Mouse (Mus musculus) thymus, postnatal 25 days (tissue): ENCODE results near the gene Wipf3.

ENCODE experiments used
- DNase-seq: peaks from one replicate; pipeline ENCODE4 v3.0.0; 2022

Gene Wipf3

DNA sequence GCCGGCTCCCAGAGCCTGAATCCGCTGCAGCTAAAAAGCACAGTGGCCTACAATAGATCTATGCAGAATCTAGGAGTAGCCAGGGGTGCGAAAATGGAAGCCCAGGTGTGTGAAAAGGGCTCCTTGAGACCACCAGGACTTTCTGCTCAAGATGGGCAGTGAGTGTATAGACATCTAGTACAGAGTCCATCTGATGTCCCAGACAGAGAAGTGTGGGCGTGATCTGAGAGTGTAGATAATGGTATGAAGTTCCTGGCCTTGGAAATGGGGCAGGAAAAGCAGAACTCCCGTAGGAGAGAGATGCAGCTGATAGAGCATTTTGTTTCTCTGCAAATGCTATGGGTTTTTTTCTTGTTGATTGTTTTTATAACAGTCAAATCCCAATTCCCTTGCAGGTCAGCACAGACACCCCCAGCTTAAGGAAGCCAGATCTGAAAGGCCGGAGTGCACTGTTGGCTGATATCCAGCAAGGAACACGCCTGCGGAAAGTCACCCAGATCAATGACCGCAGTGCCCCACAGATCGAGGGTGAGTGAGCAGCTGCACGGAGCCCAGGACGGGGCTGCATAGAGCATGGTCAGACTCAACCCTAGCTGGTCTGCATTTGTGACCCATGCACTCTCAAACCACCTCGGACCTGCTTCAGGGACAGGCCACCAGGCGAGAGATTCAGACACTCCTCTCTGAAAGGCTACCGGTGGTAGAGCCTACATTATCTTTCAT is 52.1 kb downstream of the Wipf3 start:
- DNase-seq = no peak

DNA sequence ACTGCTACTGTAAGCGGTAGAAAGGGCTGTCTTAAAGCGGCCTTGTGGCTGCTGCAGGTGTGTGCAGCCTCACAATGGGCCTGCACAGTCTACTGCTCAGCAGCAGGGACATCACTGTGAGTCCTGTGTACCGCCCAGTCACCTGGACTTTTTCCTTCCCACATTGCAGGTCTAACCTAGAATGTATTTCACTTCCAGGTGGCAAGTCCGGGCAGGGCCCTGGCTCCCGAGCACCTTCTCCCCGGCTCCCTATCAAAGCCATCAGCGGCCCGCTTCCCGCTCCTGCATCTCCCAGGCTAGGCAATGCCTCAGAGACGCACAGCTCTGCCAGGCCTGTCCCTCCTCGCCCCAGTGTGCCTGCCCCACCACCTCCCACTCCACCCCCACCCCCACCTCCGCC is 55.6 kb downstream of the Wipf3 start:
- DNase-seq = no peak

DNA sequence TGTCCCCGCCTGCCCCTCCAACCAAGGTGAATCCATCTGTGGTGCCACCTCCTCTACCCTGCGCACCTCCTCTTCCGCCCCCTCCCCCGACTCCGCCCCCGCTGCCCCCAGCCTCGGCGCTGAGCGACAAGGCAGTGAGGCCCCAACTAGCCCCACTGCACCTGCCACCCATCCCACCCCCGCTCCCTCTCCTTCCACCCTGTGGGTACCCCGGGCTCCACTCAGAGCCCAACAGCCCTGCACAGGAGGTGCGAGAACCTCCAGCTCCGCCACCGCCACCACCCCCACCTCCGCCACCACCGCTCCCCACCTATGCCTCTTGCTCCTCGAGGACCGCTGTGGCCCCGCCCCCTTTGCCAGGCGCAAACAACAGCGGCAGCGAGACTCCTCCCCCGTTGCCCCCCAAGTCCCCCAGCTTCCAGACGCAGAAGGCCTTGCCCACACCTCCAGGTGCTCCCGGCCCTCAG is 56.1 kb downstream of the Wipf3 start:
- DNase-seq = peak; percentile 55

DNA sequence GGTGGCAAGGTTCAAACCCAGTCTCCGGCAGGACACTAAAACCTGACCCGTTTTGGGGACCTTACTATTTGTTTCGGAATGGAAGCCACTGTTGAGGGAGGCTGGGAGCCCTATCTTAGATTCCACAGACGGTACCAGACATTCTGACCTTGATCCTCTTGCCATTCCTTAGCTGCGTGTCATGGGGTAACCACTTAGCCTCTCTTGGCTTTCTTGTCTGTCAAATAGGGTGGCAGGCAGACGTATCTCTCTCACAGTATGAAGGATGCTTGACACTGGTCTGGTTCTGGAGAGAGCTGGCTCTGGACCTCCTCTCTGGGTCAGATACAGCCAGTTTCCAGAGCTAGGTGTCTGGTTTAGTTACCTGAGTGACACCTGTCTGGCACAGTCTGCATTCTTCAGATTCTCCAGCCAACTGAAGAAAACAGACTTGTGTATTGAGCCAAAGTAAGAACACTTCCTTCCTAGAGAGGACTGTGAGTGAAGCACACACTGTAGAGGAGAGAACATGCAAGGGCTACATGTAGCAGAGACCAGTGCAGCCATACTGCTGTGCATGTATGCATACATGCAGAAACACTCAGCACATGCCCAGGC is 56.7 kb downstream of the Wipf3 start:
- no peak for DNase-seq

DNA sequence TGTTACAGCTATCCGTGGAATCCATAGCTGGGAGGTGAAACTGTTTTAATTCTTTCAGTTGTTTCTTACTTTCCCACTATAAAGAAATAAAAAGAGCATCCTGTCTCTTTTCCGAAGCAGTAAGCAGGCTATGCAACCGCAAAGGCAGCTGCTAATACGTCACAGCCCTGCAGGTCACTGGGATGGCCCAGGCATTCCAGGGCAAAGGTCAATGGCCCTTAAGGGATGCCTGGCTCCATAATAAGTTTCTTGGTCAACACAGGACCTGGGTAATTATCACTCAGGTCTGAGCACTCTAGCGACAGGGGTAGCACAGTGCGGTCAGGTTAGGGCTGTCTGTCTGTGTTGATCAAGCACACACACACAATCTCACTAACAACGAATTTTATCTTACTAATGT is 61.7 kb downstream of the Wipf3 start:
- DNase-seq = no peak

DNA sequence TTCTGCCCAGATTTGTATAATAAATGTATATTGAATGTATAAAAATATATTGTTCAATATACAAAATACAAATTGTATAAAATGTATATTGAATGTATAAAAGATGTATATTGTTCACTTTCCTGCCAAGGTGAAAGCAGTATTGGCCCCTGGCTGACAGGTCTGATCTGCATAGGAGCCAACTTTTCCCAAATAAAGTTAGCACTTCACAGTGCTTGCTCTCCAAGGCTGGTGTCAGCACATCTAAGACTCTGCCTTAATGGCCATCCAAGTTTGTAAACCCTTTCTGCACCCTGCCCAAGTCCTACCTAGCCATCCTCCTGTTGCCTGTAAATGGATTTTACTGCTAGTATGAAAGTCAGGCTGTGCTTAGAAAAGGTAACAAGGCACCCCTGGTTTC is 64.7 kb downstream of the Wipf3 start:
- no peak for DNase-seq

DNA sequence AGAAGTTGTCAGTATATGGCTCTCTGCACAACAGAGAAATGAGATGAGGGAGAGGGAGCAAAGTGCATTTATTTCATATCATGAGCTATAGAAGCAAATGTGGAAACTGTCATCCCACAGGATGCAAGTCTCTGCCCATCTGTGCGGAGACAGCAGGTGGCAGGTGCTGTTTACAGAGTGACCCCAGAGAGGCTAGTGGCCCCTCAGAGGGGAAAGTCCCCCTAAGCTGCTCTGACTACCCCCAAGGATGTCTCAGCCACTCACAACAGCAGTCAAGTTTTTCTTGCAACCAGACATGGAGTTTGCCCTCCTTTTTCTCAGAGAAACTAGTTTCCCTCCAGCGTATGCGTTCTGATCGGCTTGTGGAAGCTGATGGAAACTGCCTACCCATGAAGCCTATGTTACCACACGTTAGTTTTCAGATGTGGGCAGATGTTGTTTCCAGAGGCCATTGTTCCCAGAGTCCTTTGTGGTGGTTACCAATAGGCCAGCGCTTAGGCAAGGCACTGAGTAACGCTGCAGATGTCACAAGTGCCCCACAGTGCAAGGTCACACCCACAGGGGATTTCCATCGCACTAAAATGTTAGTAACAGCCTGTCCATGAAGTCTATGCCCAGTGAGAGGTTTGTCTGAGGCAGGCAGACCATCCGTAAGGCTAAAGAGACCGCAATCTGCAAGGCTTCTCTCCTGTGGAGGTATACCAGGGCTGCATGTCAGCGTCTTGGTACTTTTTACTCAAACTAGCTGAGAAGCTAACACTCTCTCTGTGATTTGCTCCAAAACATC is 65.4 kb downstream of the Wipf3 start:
- no peak for DNase-seq

DNA sequence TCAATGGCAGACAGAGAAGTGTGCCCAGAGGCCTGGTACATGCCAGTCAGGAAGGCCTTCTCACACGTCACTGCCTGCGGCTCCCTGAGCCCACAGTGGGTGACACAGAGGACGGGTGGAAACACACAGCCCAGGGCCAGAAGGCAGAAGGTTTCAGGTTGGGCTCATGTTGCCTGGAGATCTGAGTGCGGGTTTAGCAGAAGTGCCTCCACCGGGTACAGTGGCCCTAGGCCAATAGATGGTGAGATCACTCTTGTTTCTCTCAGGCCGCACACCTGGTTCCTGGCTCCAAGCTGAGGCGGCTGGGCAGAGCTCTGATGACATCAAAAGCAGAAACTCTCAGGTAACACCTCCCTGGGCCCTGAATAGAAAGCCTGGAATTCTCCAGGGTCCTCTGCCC is 66.8 kb downstream of the Wipf3 start:
- DNase-seq = no peak

DNA sequence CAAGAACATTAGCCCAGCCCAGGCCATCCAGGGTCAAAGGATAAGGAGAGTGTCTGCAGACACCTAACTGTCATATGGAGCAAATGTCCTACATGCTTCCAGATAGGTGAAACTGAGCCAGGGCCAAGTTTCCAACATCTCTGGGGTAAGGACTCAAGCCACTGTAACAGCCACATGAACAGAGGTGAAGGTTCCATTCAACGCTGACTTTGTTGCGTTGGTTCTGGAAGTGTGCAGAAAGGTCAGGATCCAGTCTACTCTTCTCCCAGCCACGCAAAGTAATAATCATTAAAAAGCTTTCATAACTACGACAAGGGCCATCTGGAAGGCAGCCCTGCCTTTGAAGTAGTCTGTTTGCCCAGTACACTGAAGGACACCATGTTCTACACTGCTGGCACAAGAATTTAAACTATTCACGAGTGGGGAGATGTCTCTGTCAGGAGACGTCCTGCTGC is 73.3 kb downstream of the Wipf3 start:
- DNase-seq = no peak

DNA sequence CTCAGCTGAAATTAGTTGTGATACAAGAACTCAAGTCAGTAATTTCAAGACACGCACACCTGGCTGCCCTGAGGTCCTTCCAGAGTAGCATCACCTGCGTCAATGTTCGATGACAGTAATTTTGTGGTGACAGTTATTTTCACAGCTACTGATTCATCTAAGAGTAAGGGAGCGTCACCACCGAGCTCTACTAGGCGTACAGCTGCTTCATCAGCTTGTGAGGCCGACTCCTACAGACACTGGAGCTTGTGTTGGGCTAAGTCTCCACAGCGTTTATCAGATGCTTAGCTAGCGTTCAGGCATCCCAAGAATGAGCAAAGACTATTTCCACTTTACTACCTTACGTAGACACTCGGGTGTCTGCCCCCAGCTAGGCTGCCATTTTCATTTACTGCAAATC is 76.9 kb downstream of the Wipf3 start:
- no peak for DNase-seq

DNA sequence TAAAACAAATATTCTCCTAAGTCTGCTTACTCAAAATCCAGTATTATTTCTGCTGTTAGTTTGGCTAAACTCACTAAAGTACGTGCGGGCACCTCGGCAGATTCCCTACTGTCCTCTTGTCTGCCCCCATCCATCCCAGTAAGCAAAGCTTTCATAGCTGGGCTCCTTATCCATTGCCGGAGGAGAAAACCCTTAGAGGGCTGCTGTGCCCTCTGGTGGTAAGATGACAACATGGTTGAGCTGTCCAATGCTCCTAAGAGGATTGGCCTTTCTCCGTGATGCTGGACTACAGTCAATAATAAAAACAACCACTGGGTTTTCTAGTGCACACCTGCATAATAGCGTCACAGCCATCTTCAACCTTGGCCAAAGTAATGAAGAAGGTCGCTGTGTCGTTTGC is 77.6 kb downstream of the Wipf3 start:
- peak; percentile 14 for DNase-seq

DNA sequence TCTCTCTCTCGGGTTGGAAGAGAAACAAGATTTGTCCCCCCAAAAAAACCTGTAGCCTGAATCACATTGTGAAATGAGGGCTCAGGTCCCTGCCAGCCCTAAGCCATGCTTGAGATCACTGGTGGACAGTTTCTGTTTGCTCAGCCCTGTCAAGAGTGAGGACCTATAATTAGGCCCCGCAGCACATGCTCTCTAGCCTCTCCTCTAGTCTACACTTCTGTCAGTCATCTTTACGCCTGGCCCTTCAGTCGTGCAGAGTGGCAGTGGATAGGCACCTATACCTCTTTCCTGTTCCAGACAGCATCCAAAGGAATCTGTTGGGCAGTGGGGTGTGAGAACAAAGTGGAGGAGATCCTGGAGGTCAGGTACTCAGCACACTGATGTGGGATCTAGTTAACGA is 78.4 kb downstream of the Wipf3 start:
- DNase-seq = no peak

DNA sequence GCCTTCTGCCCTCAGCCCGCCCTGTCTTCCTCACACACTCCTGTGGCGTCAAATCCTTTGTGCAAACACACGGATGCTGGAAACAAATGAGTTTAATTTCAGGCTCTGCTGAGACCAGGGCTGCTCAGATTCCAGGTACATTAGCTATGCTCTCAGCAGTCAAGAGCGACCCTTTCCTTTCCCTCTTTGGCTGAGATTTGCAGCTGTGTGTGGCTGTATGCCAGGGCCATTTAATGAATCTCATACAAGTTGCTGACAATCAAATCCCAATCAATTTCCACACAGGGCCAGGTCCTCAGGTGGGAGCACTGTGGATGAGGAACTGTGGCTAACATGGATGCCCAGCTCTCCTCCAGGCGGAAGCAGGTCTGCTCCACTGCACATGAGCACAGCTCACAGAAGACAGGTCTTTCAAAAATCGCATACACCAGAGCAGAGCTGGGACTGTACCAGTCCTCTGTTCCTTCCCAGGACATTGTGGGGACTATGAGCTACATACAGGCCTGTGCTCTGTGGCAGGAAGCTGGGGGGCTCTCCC is 78.9 kb downstream of the Wipf3 start:
- DNase-seq = no peak

DNA sequence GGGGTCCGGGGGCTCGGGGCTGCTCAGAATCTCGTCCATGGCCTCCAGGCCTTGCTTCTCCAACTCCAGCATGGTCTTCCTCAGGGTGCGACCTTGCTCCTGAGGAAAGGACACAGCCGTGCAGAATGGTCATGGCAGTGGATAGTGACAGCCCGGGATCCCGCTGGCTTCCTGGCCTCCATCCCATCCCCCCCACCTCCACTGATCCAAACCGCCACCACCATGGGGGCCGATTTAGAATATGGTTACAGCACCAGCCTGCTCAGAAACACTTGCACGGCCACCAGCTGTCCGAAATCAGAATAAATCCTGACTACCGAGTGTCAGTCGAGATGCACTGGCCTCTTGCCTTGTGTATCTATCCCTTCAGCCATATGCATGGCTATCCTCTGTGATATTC is 79.9 kb downstream of the Wipf3 start:
- no peak for DNase-seq

DNA sequence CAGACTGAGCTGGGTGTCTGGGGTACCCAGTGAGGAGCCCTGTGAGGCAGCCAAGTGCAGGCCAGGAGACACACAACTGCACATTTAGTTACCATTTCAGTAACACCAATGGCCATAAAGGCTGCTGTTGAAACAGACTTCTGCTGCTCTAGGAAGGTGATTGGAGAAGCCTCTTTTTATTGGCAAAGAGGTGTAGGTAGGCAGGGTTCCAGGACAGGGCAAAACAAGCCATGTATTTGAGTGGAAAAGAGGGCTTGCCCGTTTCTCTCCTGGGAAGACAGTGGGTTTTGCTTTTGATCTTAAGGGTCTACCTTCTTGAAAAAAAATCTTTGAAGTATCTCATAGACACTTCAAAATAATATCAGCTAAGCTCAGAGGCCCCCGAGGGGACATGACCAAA is 82.9 kb downstream of the Wipf3 start:
- DNase-seq = no peak

DNA sequence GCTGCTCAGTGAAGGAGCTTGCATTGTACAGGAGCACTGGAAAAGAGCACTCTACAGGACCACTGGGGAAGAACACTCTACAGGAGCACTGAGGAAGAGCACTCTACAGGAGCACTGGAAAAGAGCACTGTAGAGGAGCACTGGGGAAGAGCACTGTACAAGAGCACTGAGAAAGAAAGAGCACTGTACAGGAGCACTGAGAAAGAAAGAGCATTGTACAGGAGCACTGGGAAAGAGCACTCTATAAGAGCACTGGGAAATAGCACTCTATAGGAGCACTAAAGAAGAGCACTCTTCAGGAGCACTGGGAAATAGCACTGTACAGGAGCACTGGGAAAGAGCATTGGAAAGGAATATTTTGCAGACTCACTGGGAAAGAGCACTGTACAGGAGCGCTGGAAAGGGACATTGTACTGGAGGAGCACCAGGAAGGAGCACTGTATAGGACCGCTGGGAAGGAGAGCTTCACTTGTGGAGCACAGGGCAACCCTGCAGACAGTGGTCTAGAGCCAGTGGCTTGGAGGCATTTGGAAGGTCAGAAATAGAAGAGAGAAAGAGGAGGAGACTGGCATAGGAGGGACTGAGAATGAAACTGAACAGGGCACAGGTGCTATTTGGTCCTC is 87.2 kb downstream of the Wipf3 start:
- no peak for DNase-seq

DNA sequence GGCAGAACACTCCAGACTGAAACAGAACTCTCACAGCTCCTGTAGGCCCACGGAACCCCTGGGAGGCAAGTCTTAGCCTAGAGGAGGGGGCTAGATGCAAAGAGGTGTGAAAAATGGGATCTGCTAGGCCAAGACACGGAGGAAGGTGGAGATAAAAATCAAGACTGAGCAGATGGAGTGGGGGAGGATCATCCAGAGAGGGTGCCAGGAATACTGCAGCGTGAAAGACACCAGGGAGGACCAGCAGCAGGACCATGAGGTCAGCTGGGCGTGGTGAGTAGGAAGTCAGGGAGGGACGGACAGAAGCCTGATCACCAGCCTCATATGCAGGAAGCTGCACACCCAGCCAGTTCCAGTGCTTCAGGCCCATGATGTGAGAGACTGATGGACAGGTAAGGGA is 89.4 kb downstream of the Wipf3 start:
- no peak for DNase-seq

DNA sequence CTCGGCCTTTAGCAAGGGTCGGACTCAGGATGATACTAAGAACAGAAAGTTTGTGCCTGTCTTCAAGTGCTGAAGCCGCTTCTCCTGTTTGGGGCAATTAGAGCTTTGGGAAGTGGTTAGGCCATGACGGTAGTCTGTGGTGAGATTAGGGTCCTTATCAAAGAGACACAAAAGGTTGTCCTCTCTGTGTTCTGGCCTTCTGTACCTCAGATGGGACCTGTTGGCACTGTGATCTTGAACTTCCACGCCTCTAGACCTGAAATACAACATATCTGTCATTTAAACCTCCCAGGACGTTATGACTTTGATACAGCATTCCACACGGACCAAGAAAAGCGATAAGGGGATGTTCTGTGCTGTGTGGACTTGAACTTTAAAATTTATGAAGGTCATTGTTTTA is 99.3 kb downstream of the Wipf3 start:
- DNase-seq = no peak

DNA sequence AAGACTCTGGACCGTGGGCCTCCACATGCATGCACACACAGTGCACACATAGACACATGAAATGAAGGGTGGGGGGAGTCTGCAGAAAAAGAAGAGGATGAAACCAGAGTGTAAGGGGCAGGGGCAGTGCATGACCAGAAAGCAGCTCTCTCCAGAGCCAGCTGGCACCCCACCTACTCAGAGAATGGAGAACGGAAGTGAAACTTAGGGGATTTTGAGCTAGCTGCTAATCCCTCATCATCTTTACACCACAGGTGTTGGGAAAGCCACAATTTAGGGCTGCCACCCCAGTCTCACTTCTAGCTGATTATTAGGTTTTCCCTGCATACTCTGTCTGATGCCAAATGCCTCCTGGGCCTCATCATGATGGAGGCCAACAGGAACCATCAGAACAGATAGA is 100.8 kb downstream of the Wipf3 start:
- DNase-seq = no peak

DNA sequence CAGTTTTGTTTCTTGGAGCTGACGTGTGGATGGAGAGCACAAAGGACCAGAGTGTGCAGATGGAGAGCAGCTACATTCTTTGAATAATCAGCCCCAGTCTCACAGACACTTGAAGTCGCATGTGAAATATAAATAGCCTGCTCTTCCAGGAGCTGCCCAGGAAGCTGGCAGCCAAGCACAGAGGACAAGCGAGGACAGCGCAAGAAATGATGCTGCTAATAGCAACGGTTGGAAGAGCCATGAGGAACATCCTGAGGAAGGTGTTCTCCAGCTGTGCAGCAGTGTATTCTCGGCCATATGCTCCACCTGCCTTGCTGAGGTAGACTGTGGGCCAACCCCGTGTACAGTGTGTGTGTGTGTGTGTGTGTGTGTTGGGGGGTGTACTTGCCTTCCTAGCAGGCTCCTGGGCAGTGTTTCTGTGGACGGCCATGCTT is 101.7 kb downstream of the Wipf3 start:
- no peak for DNase-seq

DNA sequence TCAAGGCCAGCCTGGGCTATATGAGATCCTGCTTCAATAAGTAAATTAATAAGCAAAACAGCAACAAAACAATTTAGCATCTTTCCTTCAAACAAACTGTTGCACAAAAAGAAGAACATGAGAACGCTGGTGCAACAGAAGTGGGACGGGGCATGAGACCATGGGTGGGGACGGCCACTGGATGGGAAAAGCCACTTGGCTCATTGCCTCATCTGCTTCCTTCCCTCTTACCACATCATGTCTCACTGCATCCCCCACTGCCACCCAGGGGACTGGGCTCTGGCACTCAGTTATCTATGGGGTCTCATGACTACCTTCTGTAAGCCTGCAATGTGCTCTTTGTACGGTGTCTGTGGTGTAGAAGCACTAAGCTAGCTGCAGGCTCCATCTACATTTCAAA is 106.1 kb downstream of the Wipf3 start:
- DNase-seq = no peak

DNA sequence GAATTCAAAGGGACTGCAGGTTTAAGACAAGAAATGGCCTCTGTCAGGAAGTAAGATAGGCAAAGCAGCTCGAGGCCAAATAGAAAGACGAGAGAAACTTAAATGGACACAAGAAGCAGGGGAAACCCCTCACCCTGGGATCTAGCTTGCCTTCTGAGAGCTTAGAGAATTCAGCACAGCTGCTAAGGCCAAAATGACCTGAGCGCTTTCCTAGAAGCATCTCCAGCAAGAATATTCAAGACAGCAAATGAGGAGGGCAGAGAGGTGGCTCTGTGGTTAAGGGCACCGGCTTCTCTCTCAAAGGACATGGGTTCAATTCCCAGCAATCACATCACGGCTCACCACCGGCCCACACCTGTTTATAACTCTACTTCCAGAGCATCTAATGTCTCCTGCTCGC is 107.7 kb downstream of the Wipf3 start:
- DNase-seq = no peak

DNA sequence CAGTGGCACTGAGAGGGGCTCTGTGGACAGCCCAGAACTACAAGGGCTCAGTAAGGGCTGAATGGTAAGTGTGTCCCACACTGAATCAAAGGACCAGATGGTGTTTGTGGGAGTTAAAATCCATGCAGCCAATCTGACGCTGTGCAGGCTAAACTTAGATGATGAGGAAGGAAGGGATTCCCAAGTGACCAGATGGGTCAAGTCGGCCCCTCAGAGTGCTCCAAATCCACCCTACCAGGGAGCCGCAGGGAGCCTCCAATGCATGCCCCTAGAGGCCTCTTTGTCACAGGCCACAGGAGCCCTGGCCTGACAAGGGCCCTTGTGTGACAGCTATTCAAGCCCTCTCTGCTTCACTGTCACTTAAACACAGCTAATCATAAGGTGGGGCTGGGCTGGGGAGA is 109.4 kb downstream of the Wipf3 start:
- no peak for DNase-seq
